Mouse (Mus musculus) megakaryocyte progenitor cell, adult 5-6 weeks (primary cell): ENCODE data around the gene Lmna. TPM values are rescaled to one million over a fixed set of nuclear protein-coding genes. Genes with fewer than 3 reads are reported as not detected.

Experiments
- ATAC-seq: replicated peaks from 2 replicates; pipeline ENCODE4 v1.8.0; 2016; ENCODE audit warnings: mild to moderate bottlenecking, moderate TSS enrichment, inconsistent platforms; ENCODE audit not compliant: poor library complexity
- total RNA-seq, 2 experiments: library from RNA; stranded (forward) in 1 of 2; stranded (reverse) in 1 of 2; fragments of 157-497, 149-512 nt in 1 of 2; fragments of 200-1000 nt in 1 of 2; gene quantifications; 2 replicates each; pipeline versions ENCODE4 v1.2.3 to v1.2.4; 2015 to 2017

Lmna gene
- total RNA-seq, 2 experiments from 2014 or later, result 2.6 to 5.8 TPM

DNA sequence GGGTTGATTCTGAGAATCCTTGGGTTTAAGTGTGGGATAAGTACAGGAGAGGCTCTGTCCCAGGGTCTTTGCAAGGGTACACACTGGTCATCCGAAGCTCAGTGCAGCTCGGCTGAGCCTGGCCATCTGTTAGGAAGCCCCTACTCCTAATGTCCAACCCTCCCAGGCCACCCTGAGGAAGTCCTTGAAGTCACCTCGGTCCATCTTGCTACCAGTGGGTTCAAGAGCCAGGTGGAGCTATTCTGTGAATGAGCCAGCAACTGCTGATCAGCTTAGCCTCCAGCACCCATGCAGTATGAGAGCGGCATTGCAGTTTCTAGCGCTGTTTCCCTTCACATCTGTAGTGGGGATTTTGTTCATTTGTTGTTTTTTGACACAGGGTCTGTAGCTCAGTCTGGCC lies 30.3 kb upstream of the Lmna start:
- no peak for ATAC-seq

- no peak for ATAC-seq
Measured at GRCm38 (mm10) chr3:88539397-88539796, 29.6 kb upstream of the Lmna start.

- ATAC-seq, result no peak
Measured at GRCm38 (mm10) chr3:88538271-88539145, 28.8 kb upstream of the Lmna start.

- no peak for ATAC-seq
Measured at GRCm38 (mm10) chr3:88537146-88537545, 27.4 kb upstream of the Lmna start.

GRCm38 (mm10) chr3:88536103-88536930 lies 26.6 kb upstream of the Lmna start:
- peak; percentile 72 for ATAC-seq

DNA sequence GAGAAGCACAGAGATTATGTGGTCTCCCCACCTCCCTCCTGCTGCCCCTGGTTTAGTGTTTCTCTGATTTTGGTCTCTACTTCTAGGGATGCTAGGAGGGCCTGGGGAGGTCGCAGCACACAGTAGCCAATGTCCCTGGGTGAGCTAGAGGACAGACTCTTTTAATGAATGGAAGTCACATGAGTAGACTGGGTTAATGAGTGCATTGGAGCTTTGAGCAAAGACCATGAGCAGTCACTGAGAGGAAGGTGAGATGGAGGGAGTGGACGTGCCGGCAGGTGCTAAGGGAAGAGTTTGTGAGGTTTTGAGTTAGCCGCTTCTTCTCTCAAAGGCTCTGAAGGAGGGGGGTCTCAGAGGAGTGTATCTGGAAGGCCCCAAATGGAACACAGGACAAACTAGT lies 25.8 kb upstream of the Lmna start:
- ATAC-seq, result no peak

DNA sequence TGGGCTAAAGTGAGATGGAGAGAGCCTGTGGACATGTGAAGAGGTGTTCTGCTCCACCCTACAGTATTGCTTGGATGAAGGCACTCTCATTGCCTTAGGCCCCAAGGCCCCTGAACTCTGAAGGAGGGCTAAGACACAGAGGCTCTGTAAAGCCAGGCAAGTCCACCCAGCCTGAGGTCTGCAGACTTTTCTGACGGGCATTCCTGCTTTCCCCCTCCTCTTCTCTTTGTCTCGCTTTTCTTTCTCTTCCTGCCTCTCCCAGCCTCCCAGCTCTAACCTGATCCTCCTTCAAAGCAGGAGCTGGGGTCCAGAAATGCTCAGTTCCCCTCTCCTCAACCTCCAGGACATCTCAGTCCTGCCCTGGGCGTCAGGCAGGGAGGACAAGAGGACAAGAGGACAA lies 25.2 kb upstream of the Lmna start:
- no peak for ATAC-seq

DNA sequence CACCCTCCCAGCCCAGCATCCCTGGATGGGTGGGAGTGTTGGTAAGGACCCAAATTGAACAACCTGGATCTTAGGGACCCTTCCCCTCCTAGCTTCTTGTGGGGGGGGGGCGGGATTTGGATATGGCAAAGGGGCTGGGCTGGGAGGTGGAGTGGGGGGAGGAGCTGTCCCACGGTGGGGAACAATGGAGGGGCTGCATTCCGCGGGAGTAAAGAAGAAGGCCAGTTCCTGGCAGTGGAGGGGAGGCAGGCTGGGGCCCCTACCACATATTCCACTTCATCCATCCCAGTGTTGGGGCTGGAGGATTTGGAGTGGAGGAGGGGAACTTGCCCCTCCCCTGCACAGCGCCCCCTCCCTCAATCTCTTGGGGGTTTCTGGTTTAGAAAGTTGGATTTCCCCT lies 23.9 kb upstream of the Lmna start:
- no peak for ATAC-seq

DNA sequence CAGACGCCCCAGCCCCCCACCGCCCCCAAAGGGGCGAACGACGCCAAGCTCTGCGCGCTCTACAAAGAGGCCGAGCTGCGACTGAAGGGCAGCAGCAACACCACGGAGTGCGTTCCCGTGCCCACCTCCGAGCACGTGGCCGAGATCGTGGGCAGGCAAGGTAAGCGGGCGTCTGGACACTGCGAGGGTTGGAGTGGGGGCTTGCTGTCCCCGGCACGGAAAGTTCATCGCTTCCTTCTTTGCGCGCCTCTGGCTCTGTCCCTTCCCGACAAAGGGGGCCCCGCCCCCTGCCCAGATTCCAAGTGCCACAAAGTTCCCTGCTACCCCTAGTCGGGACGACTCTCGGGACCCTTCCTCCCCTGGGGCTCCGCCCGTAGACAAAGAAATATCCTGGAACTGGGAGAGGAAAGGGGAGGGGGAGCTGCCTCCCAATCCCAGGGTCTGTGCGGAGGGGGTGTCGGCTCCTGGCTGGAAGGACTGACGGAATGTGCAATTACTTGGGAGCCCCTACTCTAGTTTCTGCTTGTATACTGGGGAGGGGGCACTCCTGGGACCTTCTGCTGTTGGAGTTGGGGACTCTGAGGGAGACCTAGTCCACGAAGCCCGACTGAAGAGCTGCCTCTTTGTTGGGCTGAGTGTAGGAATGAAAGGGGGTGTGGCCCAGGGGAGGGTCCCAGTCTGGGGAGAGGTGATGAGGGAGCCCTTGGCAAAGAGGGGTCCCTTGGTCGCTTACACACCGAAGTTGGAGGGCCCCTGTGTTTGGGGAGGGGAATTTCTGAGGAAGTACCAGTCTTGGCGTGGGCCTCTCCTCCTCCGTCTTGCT lies 23.1 kb upstream of the Lmna start:
- ATAC-seq, result no peak

DNA sequence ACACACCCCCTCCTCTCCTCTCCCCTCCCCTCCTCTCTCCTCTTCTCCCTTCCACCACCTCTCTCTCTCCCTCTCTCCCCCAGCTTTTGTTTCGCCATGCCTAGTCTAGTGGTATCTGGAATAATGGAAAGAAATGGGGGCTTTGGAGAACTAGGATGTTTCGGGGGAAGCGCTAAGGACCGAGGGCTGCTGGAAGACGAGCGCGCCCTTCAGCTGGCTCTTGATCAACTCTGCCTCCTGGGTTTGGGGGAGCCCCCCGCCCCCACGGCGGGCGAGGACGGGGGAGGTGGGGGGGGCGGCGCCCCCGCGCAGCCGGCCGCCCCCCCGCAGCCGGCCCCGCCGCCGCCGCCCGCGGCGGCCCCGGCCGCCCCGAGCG lies 22.5 kb upstream of the Lmna start, which contains the start of gene Mex3a:
Gene Mex3a, plus strand, starts transcription at position 97 of the 376 bp plus-strand sequence.
- ATAC-seq, result no peak

GRCm38 (mm10) chr3:88531348-88532298 lies 21.9 kb upstream of the Lmna start:
- ATAC-seq, result peak; percentile 63

DNA sequence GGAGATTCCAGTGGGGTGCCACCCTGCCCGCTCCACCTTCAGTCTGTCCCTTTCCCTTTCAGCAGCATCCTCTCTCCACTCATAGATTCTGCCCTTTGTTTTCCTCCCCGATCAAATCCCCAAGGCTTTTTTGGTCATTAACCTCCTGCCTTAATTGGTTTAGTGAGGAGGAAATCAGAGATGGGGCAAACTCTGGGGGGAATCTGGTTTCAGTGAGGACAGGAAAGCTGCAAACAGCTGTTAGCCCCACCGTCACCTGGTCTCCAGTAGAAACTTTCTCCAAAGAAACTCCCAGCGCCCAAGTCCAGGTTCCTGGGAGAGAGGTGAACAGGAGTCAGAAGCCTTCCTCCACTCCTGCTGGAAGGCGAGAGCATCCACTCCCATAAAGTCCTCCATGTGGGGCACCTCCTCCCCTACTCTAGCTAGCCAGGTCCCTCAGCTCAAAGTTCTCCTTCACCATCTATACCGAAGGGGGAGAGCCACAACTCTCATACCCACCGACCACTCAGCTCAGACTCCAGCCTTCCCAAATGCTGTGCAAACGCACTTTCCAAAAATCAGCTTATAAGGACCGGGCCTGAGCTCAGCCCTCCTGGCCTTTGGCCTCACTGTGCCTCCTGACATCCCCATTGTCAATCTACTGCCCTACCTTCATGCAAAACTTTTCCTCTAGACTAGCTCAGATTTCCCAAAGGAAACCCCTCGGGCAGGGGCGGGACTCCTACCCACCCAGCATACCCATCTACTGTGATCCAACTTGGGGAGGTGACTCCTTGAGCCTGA lies 20.5 kb upstream of the Lmna start:
- no peak for ATAC-seq

GRCm38 (mm10) chr3:88529204-88530000 lies 19.6 kb upstream of the Lmna start:
- no peak for ATAC-seq

- ATAC-seq, result no peak
Measured at GRCm38 (mm10) chr3:88528646-88529045, 18.9 kb upstream of the Lmna start.

- no peak for ATAC-seq
Measured at GRCm38 (mm10) chr3:88527565-88527964, 17.8 kb upstream of the Lmna start.

- peak; percentile 91 for ATAC-seq
Measured at GRCm38 (mm10) chr3:88526157-88527131, 16.7 kb upstream of the Lmna start.

DNA sequence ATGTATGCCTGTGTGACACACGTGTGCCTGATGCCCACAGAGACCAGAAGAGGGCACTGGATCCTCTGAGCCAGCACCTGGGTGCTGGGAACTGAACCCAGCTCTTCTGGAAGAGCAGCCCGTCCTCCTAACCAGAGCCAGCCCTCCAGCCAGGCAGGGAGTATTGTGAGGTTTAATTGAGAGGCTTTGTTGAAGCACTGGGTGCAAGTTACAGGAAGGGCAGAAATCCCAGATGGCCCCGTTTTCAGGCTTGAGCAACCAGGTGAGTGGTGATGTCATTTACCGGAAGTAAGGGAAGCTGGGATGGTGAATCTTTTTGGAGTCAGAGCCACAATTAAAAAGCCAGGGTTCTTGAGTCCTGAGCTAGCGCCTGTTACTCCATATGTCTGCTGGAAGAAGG lies 15.3 kb upstream of the Lmna start:
- no peak for ATAC-seq
